Mouse (Mus musculus): ENCODE measurements at regions not wholly inside any gene's neighbourhood (a gene's known extent, or its start where the extent isn't known, plus 50 kb on each side); places are given as distances from the start of the nearest gene placed in this dataset.

- no peaks in the 10 kb centered on the region for H3K36me3 ChIP-seq (replicated peaks; ENCODE audit: insufficient read depth, low read length)
- H3K27me3 ChIP-seq (ENCODE audit: insufficient read depth, low read length): no peaks in the 10 kb centered on the region
- no peaks in the 10 kb centered on the region for H3K9me3 ChIP-seq (ENCODE audit: low read length)
- DNase-seq: no peak
- no peak overlapping the region for H3K27ac ChIP-seq (ENCODE audit: low read depth)
- H3K4me1 ChIP-seq (ENCODE audit: insufficient read depth): no peaks in the 10 kb centered on the region
- WGBS (ENCODE audit: insufficient replicate concordance): 89% methylated on average over 6 of the region's 6 CpGs
- ATAC-seq: no peak
- H3K4me2 ChIP-seq (ENCODE audit: low read depth, low read length): no peak overlapping the region
- TF ChIP-seq CTCF (IDR thresholded peaks at IDR 0.05; ENCODE audit: low read depth): no peak
- no peak for TF ChIP-seq EP300 (IDR thresholded peaks at IDR 0.05; ENCODE audit: low read depth)
- H3K4me3 ChIP-seq (ENCODE audit: low read depth, low read length): no peak overlapping the region
- no peak overlapping the region for H3K9ac ChIP-seq (replicated peaks)
These were observed 486.6 kb downstream of the Ccdc171 start for GRCm38 (mm10) chr4:84011941-84012340.

GRCm38 (mm10) chr4:84015139-84015538 lies 489.8 kb downstream of the Ccdc171 start:
- WGBS (ENCODE audit: insufficient replicate concordance): 81% methylated on average over 4 of the region's 4 CpGs
- no peaks in the 10 kb centered on the region for H3K27me3 ChIP-seq (ENCODE audit: insufficient read depth, low read length)
- H3K36me3 ChIP-seq (replicated peaks; ENCODE audit: insufficient read depth, low read length): no peaks in the 10 kb centered on the region
- H3K9ac ChIP-seq (replicated peaks): no peak overlapping the region
- no peak overlapping the region for H3K4me3 ChIP-seq (ENCODE audit: low read depth, low read length)
- no peaks in the 10 kb centered on the region for H3K9me3 ChIP-seq (ENCODE audit: low read length)
- DNase-seq (no peak), ATAC-seq (no peak)
- no peak overlapping the region for H3K4me2 ChIP-seq (ENCODE audit: low read depth, low read length)
- H3K27ac ChIP-seq (ENCODE audit: low read depth): no peak overlapping the region
- no peaks in the 10 kb centered on the region for H3K4me1 ChIP-seq (ENCODE audit: insufficient read depth)
- TF ChIP-seq CTCF (IDR thresholded peaks at IDR 0.05; ENCODE audit: low read depth) (no peak), EP300 (IDR thresholded peaks at IDR 0.05; ENCODE audit: low read depth) (no peak)

DNA sequence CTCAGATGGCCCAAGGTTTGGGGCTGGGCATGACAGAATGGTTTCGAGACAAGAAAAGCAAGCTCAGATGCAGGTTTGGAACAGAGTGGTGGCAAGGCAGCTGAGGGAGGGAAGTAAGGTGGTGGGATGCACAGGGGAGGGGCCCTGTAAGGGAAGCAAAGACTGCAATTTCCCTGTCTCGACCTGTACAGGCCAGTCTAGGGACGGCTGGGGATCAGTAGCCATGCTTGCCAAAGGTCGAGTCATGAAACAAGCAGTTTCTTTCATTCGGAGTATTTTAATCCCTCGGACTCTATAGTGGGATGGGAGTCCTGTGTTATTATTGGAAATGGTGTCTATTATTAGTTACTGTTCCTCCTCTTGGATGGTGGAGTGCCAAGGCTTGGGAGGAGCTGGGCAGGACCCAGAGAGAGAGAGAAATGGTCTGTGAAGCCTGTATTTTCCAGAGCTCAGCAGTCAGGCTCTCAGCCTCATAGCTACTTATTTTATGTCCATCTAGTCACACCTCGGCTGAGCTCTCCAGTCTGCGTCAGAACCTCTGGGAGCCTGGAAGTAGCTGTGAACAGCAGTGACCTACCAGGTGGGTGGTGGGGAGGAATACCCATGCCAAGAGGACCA lies 490.3 kb downstream of the Ccdc171 start:
- TF ChIP-seq CTCF (IDR thresholded peaks at IDR 0.05; ENCODE audit: low read depth): no peak
- no peak for TF ChIP-seq EP300 (IDR thresholded peaks at IDR 0.05; ENCODE audit: low read depth)
- 74% methylated on average over 8 of the region's 8 CpGs for WGBS (ENCODE audit: insufficient replicate concordance)
- no peaks in the 10 kb centered on the region for H3K27me3 ChIP-seq (ENCODE audit: insufficient read depth, low read length)
- no peaks in the 10 kb centered on the region for H3K36me3 ChIP-seq (replicated peaks; ENCODE audit: insufficient read depth, low read length)
- H3K4me1 ChIP-seq (ENCODE audit: insufficient read depth): no peaks in the 10 kb centered on the region
- H3K4me3 ChIP-seq (ENCODE audit: low read depth, low read length): no peak overlapping the region
- DNase-seq (no peak), ATAC-seq (no peak)
- H3K9ac ChIP-seq (replicated peaks): no peak overlapping the region
- no peak overlapping the region for H3K4me2 ChIP-seq (ENCODE audit: low read depth, low read length)
- H3K27ac ChIP-seq (ENCODE audit: low read depth): no peak overlapping the region
- H3K9me3 ChIP-seq (ENCODE audit: low read length): no peaks in the 10 kb centered on the region

GRCm38 (mm10) chr4:84018135-84018534 lies 492.8 kb downstream of the Ccdc171 start:
- Histone ChIP-seq H3K27me3 (ENCODE audit: insufficient read depth, low read length) (no peaks in the 10 kb centered on the region), H3K4me2 (ENCODE audit: low read depth, low read length) (no peak overlapping the region), H3K4me1 (ENCODE audit: insufficient read depth) (no peaks in the 10 kb centered on the region), H3K4me3 (ENCODE audit: low read depth, low read length) (no peak overlapping the region), H3K27ac (ENCODE audit: low read depth) (no peak overlapping the region), H3K36me3 (replicated peaks; ENCODE audit: insufficient read depth, low read length) (no peaks in the 10 kb centered on the region), H3K9ac (replicated peaks) (no peak overlapping the region), H3K9me3 (ENCODE audit: low read length) (no peaks in the 10 kb centered on the region)
- DNase-seq (no peak), ATAC-seq (no peak)
- 75% methylated on average over 7 of the region's 7 CpGs for WGBS (ENCODE audit: insufficient replicate concordance)
- no peak for TF ChIP-seq EP300 (IDR thresholded peaks at IDR 0.05; ENCODE audit: low read depth)
- no peak for TF ChIP-seq CTCF (IDR thresholded peaks at IDR 0.05; ENCODE audit: low read depth)

GRCm38 (mm10) chr4:84018774-84019173 lies 493.4 kb downstream of the Ccdc171 start:
- ATAC-seq (no peak), DNase-seq (no peak)
- H3K36me3 ChIP-seq (replicated peaks; ENCODE audit: insufficient read depth, low read length): no peaks in the 10 kb centered on the region
- TF ChIP-seq CTCF (IDR thresholded peaks at IDR 0.05; ENCODE audit: low read depth) (no peak), EP300 (IDR thresholded peaks at IDR 0.05; ENCODE audit: low read depth) (no peak)
- H3K4me2 ChIP-seq (ENCODE audit: low read depth, low read length): no peak overlapping the region
- no peak overlapping the region for H3K4me3 ChIP-seq (ENCODE audit: low read depth, low read length)
- H3K9ac ChIP-seq (replicated peaks): no peak overlapping the region
- H3K27me3 ChIP-seq (ENCODE audit: insufficient read depth, low read length): no peaks in the 10 kb centered on the region
- no peaks in the 10 kb centered on the region for H3K9me3 ChIP-seq (ENCODE audit: low read length)
- no peaks in the 10 kb centered on the region for H3K4me1 ChIP-seq (ENCODE audit: insufficient read depth)
- WGBS (ENCODE audit: insufficient replicate concordance): 76% methylated on average over 7 of the region's 7 CpGs
- no peak overlapping the region for H3K27ac ChIP-seq (ENCODE audit: low read depth)

- WGBS (ENCODE audit: insufficient replicate concordance): 65% methylated on average over 14 of the region's 14 CpGs
- H3K27ac ChIP-seq (ENCODE audit: low read depth): no peak overlapping the region
- no peaks in the 10 kb centered on the region for H3K4me1 ChIP-seq (ENCODE audit: insufficient read depth)
- TF ChIP-seq EP300 (IDR thresholded peaks at IDR 0.05; ENCODE audit: low read depth) (no peak), CTCF (IDR thresholded peaks at IDR 0.05; ENCODE audit: low read depth) (no peak)
- ATAC-seq (no peak), DNase-seq (no peak)
- no peaks in the 10 kb centered on the region for H3K27me3 ChIP-seq (ENCODE audit: insufficient read depth, low read length)
- H3K36me3 ChIP-seq (replicated peaks; ENCODE audit: insufficient read depth, low read length): no peaks in the 10 kb centered on the region
- H3K4me2 ChIP-seq (ENCODE audit: low read depth, low read length): no peak overlapping the region
- no peak overlapping the region for H3K9ac ChIP-seq (replicated peaks)
- H3K9me3 ChIP-seq (ENCODE audit: low read length): no peaks in the 10 kb centered on the region
- no peak overlapping the region for H3K4me3 ChIP-seq (ENCODE audit: low read depth, low read length)
These were observed 494.3 kb downstream of the Ccdc171 start for GRCm38 (mm10) chr4:84019500-84020255.

All from liver, postnatal 0 days (tissue).